Mouse (Mus musculus) limb, embryonic 10.5 days (tissue): ENCODE measurements at regions not wholly inside any gene's neighbourhood (a gene's known extent, or its start where the extent isn't known, plus 50 kb on each side); places are given as distances from the start of the nearest gene placed in this dataset.
"Not testable (repeated sequence)": the region's sequence is repeated elsewhere in the genome, so short reads cannot be mapped to it uniquely, and the experiment has no call there.

Experiments
- DNase-seq: peaks from one replicate; pipeline ENCODE4 v3.0.0-alpha.2; 2017; ENCODE audit warnings: low spot score
- H3K27ac ChIP-seq: fragments of 300-500 bp; sonication (generic); 2 replicates; pipeline ENCODE4 v1.5.1; 2016; ENCODE audit warnings: mild to moderate bottlenecking
- H3K27me3 ChIP-seq: fragments of 300-500 bp; sonication (generic); 2 replicates; pipeline ENCODE4 v1.6.1; 2016; ENCODE audit warnings: low read depth, mild to moderate bottlenecking; ENCODE audit not compliant: poor library complexity, severe bottlenecking
- H3K36me3 ChIP-seq: fragments of 300-500 bp; sonication (generic); 2 replicates; pipeline ENCODE4 v1.6.1; 2016; ENCODE audit warnings: mild to moderate bottlenecking, moderate library complexity
- H3K4me1 ChIP-seq: fragments of 300-500 bp; sonication (generic); 2 replicates; pipeline ENCODE4 v1.6.1; 2016
- H3K4me3 ChIP-seq: fragments of 300-500 bp; sonication (generic); 2 replicates; pipeline ENCODE4 v1.5.1; 2016; ENCODE audit warnings: mild to moderate bottlenecking, moderate library complexity
- H3K9me3 ChIP-seq: fragments of 300-500 bp; sonication (generic); replicated peaks from 2 replicates; pipeline ENCODE4 v1.6.1; 2016; ENCODE audit warnings: mild to moderate bottlenecking
- WGBS: fragments of 180-500 bp; shearing (Covaris S2); methylation state at CpG from one replicate; pipeline ENCODE4 v1.1.7; 2016; 5-methylcytosine and 5-hydroxymethylcytosine counted together

GRCm38 (mm10) chr13:69129056-69129620 lies 129.8 kb upstream of the Adcy2 start:
- H3K4me3 ChIP-seq = no peak overlapping the region
- H3K9me3 ChIP-seq = no peaks in the 10 kb centered on the region
- DNase-seq = no peak
- no peaks in the 10 kb centered on the region for H3K36me3 ChIP-seq
- no peak overlapping the region for H3K27ac ChIP-seq
- no peaks in the 10 kb centered on the region for H3K4me1 ChIP-seq
- H3K27me3 ChIP-seq = no peaks in the 10 kb centered on the region
- WGBS = 90% methylated on average over 8 of the region's 8 CpGs

- DNase-seq = no peak
- Histone ChIP-seq H3K36me3 (no peaks in the 10 kb centered on the region), H3K27ac (no peak overlapping the region), H3K9me3 (no peaks in the 10 kb centered on the region), H3K4me1 (no peaks in the 10 kb centered on the region), H3K4me3 (no peak overlapping the region), H3K27me3 (no peaks in the 10 kb centered on the region)
- 82% methylated on average over 3 of the region's 3 CpGs for WGBS
These were observed 128.2 kb upstream of the Adcy2 start for GRCm38 (mm10) chr13:69127522-69127921.

GRCm38 (mm10) chr13:69118743-69119142 lies 119.4 kb upstream of the Adcy2 start:
- H3K27ac ChIP-seq, DNase-seq, H3K4me3 ChIP-seq, H3K27me3 ChIP-seq, H3K36me3 ChIP-seq, H3K9me3 ChIP-seq, H3K4me1 ChIP-seq: not testable (repeated sequence)
- 94% methylated on average over 8 of the region's 8 CpGs for WGBS

- WGBS = 79% methylated on average over 2 of the region's 2 CpGs
- H3K9me3 ChIP-seq = no peaks in the 10 kb centered on the region
- H3K4me3 ChIP-seq = no peak overlapping the region
- H3K27ac ChIP-seq = no peak overlapping the region
- DNase-seq = no peak
- H3K36me3 ChIP-seq = no peaks in the 10 kb centered on the region
- no peaks in the 10 kb centered on the region for H3K27me3 ChIP-seq
- H3K4me1 ChIP-seq = no peaks in the 10 kb centered on the region
These were observed 109.8 kb upstream of the Adcy2 start for GRCm38 (mm10) chr13:69109168-69109567.

- 48% methylated on average over 1 of the region's 1 CpGs for WGBS
- H3K36me3 ChIP-seq = no peaks in the 10 kb centered on the region
- H3K27me3 ChIP-seq = no peaks in the 10 kb centered on the region
- no peaks in the 10 kb centered on the region for H3K4me1 ChIP-seq
- no peaks in the 10 kb centered on the region for H3K9me3 ChIP-seq
- peak; percentile 52 for DNase-seq
- no peak overlapping the region for H3K4me3 ChIP-seq
- no peak overlapping the region for H3K27ac ChIP-seq
These were observed 87.3 kb upstream of the Adcy2 start for GRCm38 (mm10) chr13:69086613-69087012.

GRCm38 (mm10) chr13:69070336-69070735 lies 71.0 kb upstream of the Adcy2 start:
- H3K9me3 ChIP-seq = no peaks in the 10 kb centered on the region
- DNase-seq = no peak
- H3K27me3 ChIP-seq = no peaks in the 10 kb centered on the region
- no peaks in the 10 kb centered on the region for H3K36me3 ChIP-seq
- H3K27ac ChIP-seq = no peak overlapping the region
- H3K4me3 ChIP-seq = no peak overlapping the region
- H3K4me1 ChIP-seq = no peaks in the 10 kb centered on the region

- 89% methylated on average over 3 of the region's 3 CpGs for WGBS
These were observed 70.5 kb upstream of the Adcy2 start for GRCm38 (mm10) chr13:69069817-69070216.

GRCm38 (mm10) chr13:69066636-69067035 lies 67.3 kb upstream of the Adcy2 start:
- Histone ChIP-seq H3K27me3 (no peaks in the 10 kb centered on the region), H3K9me3 (no peaks in the 10 kb centered on the region), H3K36me3 (no peaks in the 10 kb centered on the region), H3K4me1 (no peaks in the 10 kb centered on the region), H3K4me3 (no peak overlapping the region), H3K27ac (no peak overlapping the region)
- DNase-seq = no peak
- WGBS = 89% methylated on average over 2 of the region's 2 CpGs

More at GRCm38 (mm10) chr13:69069817-69070216, 70.5 kb upstream of the Adcy2 start:
- Histone ChIP-seq H3K4me1 (no peaks in the 10 kb centered on the region), H3K27me3 (no peaks in the 10 kb centered on the region), H3K9me3 (no peaks in the 10 kb centered on the region), H3K27ac (no peak overlapping the region), H3K4me3 (no peak overlapping the region), H3K36me3 (no peaks in the 10 kb centered on the region)
- DNase-seq = no peak

GRCm38 (mm10) chr13:69065285-69065684 lies 65.9 kb upstream of the Adcy2 start:
- Histone ChIP-seq H3K4me3 (no peak overlapping the region), H3K36me3 (no peaks in the 10 kb centered on the region), H3K27me3 (no peaks in the 10 kb centered on the region), H3K9me3 (no peaks in the 10 kb centered on the region), H3K4me1 (no peaks in the 10 kb centered on the region), H3K27ac (no peak overlapping the region)
- 90% methylated on average over 8 of the region's 8 CpGs for WGBS
- no peak for DNase-seq

GRCm38 (mm10) chr13:69062692-69063233 lies 63.4 kb upstream of the Adcy2 start:
- 85% methylated on average over 3 of the region's 3 CpGs for WGBS
- DNase-seq = no peak
- Histone ChIP-seq H3K9me3 (no peaks in the 10 kb centered on the region), H3K36me3 (no peaks in the 10 kb centered on the region), H3K4me3 (no peak overlapping the region), H3K27me3 (no peaks in the 10 kb centered on the region), H3K4me1 (peaks cover 7% of the 10 kb centered on the region), H3K27ac (no peak overlapping the region)

GRCm38 (mm10) chr13:69061436-69061835 lies 62.1 kb upstream of the Adcy2 start:
- H3K4me3 ChIP-seq = no peak overlapping the region
- H3K27me3 ChIP-seq = no peaks in the 10 kb centered on the region
- no peak overlapping the region for H3K27ac ChIP-seq
- H3K36me3 ChIP-seq = no peaks in the 10 kb centered on the region
- H3K9me3 ChIP-seq = no peaks in the 10 kb centered on the region
- WGBS = 91% methylated on average over 3 of the region's 3 CpGs
- DNase-seq = no peak
- H3K4me1 ChIP-seq = peaks cover 16% of the 10 kb centered on the region
